Mouse (Mus musculus) olfactory bulb, adult 2 months (tissue): ENCODE measurements around the gene Ccnd2. TPM values are rescaled to one million over a fixed set of nuclear protein-coding genes. Genes with fewer than 3 reads are reported as not detected.

Source experiments
- H3K27ac ChIP-seq: fragments of 200-500 bp; 2 replicates; pipeline ENCODE4 v1.5.1; 2012; ENCODE audit warnings: low read depth, low read length; ENCODE audit not compliant: insufficient read depth
- H3K4me1 ChIP-seq: fragments of 200-500 bp; 2 replicates; pipeline ENCODE4 v1.6.1; 2012; ENCODE audit warnings: low read length; ENCODE audit not compliant: control insufficient read depth, insufficient read depth
- H3K4me3 ChIP-seq: fragments of 200-500 bp; 2 replicates; pipeline ENCODE4 v1.5.1; 2012; ENCODE audit warnings: mild to moderate bottlenecking, low read depth, low read length, moderate library complexity; ENCODE audit not compliant: insufficient read depth
- CTCF ChIP-seq: fragments of 200-500 bp; IDR thresholded peaks from 2 replicates; pipeline ENCODE4 v1.5.1; 2012; ENCODE audit warnings: low read depth, mild to moderate bottlenecking, low read length, moderate library complexity; ENCODE audit not compliant: insufficient read depth
- POLR2A ChIP-seq: fragments of 200-500 bp; IDR thresholded peaks from 2 replicates; pipeline ENCODE4 v1.6.1; 2012; ENCODE audit warnings: mild to moderate bottlenecking, low read depth, low read length, moderate library complexity; ENCODE audit not compliant: insufficient read depth
- WGBS: fragments of 180-500 bp; shearing (Covaris S2); methylation state at CpG from one replicate; pipeline ENCODE4 v1.1.7; 2018; 5-methylcytosine and 5-hydroxymethylcytosine counted together
- polyA plus RNA-seq: library from polyadenylated mRNA; stranded (reverse); fragments of >200 nt; gene quantifications from 2 replicates; pipeline ENCODE4 v1.2.4, GENCODE M21; 2012; ENCODE audit warnings: low replicate concordance; ENCODE audit not compliant: missing spikeins, insufficient read depth, insufficient read length

Gene Ccnd2
- 47.9 TPM in 1 of 2 replicates, not detected in the other for polyA plus RNA-seq

DNA sequence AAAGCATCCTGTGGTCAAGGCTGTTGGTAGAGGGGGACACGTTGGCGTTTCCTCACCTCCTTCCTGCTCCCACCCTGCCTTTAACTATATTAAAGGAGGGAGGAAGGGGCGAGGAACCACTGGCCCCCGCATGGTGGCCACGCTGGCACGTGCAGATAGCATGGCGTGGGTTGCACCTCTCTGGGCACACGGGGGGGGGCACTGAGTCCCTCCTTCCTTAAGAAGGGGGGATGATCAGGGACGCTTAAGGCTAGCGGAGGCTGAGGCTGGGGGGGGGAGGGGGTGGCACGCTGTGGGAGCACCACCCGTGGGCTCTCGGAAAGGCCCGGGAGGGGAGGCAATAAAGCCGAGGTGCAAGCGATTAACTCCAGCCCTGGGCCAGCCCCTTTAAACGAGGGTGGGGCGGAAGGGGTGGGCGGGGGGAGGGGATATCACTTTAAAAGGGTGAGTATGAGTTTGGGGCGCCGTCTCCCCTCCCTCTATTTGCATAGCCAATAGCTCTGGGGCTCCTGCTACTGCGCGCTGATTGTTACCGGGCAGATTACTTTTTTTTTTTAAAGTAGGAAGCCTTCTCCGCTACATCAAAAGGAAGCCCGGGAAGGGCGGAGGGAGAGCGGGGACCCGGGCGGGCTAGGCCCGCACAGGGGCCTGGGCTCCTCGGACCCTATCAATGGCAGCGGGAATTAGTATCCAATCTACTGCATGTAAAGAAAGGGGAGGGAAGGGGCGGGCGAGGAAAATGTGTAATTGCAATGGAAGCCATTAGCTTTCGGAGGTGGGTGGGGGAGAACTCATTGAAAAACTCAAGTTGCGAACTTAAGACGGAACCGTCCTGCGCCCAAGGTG, at the start of gene Ccnd2:
Ccnd2 (minus strand) TSS at position 88 of the 846 bp plus-strand sequence.
- peak within 1 kb of the TSS; percentile 67 for H3K4me3 ChIP-seq
- H3K27ac ChIP-seq: peak within 1 kb of the TSS; percentile 41
- TF ChIP-seq CTCF (no peak), POLR2A (no peak)
- peaks cover 47% of the 10 kb centered on the region for H3K4me1 ChIP-seq
- WGBS: under 1% methylated on average over 40 of the region's 40 CpGs

- Histone ChIP-seq H3K27ac (no peak overlapping the region), H3K4me1 (no peaks in the 10 kb centered on the region), H3K4me3 (no peak overlapping the region)
- TF ChIP-seq POLR2A (no peak), CTCF (no peak)
- WGBS: 90% methylated on average over 2 of the region's 2 CpGs
Measured at GRCm38 (mm10) chr6:127196985-127197384, 45.0 kb upstream of the Ccnd2 start.

DNA sequence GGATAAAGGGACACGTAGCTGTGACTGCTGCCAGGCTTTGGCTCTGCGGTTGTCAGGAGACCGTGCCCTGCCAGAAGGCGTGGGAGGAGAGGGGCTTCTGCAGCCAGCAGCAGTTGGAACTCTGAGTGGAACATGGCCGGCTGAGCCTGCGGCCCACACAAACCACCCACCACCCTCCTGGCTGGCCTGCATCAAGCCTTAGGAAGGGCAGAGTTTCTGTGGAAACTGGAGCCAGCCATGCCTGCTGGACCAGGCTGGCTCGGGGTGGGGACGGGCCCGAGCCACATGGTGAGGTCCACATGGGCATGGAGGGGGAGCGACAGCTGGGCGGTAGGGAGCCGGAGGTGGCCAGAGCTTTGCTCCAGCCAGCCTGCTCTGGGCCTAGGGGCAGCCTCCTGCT, 29.3 kb upstream of the Ccnd2 start:
- peaks cover 3% of the 10 kb centered on the region; the same call in 1 of the 2 replicates for H3K4me1 ChIP-seq
- 56% methylated on average over 12 of the region's 12 CpGs for WGBS
- TF ChIP-seq POLR2A (no peak), CTCF (no peak)
- H3K27ac ChIP-seq: no peak overlapping the region
- H3K4me3 ChIP-seq: no peak overlapping the region

DNA sequence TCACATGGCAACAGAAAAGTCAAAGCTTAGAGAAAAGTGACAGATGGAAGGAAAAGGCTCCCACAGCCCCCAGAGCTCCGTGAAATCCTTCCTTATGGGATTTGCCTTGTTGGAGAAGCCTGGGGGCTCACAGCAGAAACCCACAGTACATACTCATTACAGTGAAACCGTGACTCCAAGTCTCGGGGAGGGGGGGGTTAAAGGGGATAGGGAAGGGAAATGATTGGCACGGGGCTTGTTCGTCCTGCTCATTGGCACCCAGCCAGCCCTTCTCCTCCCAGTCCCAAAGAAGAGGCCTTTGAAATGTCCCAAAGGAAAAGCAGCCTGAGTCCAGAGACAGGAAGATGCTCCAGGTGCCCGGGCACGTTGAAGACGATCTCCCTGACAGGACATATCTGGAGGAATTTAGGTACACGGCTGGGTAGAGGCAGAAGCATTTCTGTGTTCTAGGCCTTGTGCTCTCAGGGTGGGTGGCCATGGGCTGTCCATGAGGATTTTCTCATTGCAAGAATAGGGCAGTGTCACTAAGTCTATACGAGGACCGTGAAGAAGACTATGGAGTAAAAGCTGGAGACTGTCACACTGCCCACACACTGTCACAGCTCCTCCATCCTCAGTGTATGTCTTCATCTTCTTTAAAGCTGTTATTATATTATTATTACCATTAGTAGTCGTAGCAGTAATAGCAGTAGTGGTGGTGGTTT, 27.2 kb upstream of the Ccnd2 start:
- no peak overlapping the region for H3K4me3 ChIP-seq
- peaks cover 3% of the 10 kb centered on the region; the same call in 1 of the 2 replicates for H3K4me1 ChIP-seq
- WGBS: 65% methylated on average over 12 of the region's 12 CpGs
- no peak overlapping the region for H3K27ac ChIP-seq
- TF ChIP-seq CTCF (no peak), POLR2A (no peak)

- 87% methylated on average over 7 of the region's 7 CpGs for WGBS
- Histone ChIP-seq H3K4me1 (peaks cover 3% of the 10 kb centered on the region; the same call in 1 of the 2 replicates), H3K4me3 (no peak overlapping the region), H3K27ac (no peak overlapping the region)
- no peak for TF ChIP-seq POLR2A
- no peak for TF ChIP-seq CTCF
Measured at GRCm38 (mm10) chr6:127177962-127178361, 26.0 kb upstream of the Ccnd2 start.

DNA sequence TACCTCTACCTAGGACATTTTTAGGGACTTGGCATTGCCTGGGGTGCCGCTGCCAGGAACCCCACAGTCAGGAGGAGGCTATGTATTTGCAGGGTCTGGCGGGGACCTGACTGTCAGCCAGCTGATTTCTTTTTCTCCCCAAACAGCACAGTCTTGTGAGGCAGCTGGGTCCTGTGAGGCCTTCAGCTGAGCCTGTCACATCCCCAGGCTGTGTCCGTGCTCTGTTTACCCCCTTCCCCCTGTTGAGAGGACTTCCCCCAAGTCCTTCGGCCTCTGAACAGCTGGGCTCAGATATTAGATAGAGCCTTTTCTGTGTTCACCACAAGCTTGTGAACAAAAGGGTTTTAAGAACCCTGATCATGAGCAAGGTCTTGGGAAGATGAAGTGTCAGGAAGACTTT, 25.4 kb upstream of the Ccnd2 start:
- H3K27ac ChIP-seq: no peak overlapping the region
- TF ChIP-seq CTCF: no peak
- no peak overlapping the region for H3K4me3 ChIP-seq
- H3K4me1 ChIP-seq: peaks cover 3% of the 10 kb centered on the region; the same call in 1 of the 2 replicates
- WGBS: 59% methylated on average over 4 of the region's 4 CpGs

- Histone ChIP-seq H3K27ac (no peak overlapping the region), H3K4me1 (no peaks in the 10 kb centered on the region), H3K4me3 (no peak overlapping the region)
- TF ChIP-seq CTCF (no peak), POLR2A (no peak)
- 88% methylated on average over 11 of the region's 11 CpGs for WGBS
Measured at GRCm38 (mm10) chr6:127172461-127172860, 20.5 kb upstream of the Ccnd2 start.

DNA sequence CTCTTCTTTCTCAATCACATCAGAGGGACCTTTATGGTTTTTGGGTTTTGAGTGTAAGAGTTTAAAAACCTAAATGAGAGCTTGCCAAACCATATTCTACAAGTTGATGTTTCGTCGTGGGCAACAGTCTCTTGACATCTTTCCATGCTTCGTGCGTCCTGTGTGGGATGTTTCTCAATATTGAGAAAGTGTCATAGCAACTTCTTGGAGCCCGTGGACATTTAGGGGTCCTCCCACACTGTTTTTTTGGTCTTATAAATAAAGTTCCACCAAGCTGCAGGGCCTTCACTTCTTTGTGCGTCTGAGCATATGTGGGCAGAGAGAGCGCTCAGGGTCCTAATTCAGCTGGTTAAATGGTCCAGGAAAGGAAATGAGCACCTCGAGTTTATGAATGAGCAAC, 18.7 kb upstream of the Ccnd2 start:
- WGBS: 88% methylated on average over 8 of the region's 8 CpGs

DNA sequence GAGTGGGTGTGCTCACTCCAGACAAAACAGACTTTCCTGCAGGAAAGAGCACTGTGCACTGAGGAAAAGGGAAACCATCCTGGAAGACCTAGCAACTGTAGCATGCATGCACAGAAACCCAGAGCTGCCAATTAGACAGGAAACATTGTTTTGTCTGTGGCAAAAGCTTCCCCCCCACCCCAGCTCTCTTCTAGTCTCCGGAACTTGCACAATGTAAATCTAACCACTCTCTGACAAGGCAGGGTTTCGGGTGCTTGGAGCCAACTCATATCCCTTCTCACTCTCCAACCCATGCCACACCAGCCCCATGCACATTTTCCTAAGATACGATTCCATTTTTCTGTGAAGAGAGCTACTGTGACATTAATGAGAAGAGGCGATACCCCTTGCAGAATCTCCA, 13.7 kb upstream of the Ccnd2 start:
- no peak overlapping the region for H3K4me3 ChIP-seq
- 78% methylated on average over 4 of the region's 4 CpGs for WGBS
- TF ChIP-seq CTCF: no peak
- H3K4me1 ChIP-seq: peaks cover 3% of the 10 kb centered on the region
- no peak overlapping the region for H3K27ac ChIP-seq

More for the DNA sequence above, 18.7 kb upstream of the Ccnd2 start:
- Histone ChIP-seq H3K27ac (no peak overlapping the region), H3K4me1 (no peaks in the 10 kb centered on the region), H3K4me3 (no peak overlapping the region)
- TF ChIP-seq CTCF (no peak), POLR2A (no peak)
